Mouse (Mus musculus) limb, embryonic 14.5 days (tissue): ENCODE measurements around the gene Ccm2l. TPM values are rescaled to one million over a fixed set of nuclear protein-coding genes. Genes with fewer than 3 reads are reported as not detected.

Experiments
- ATAC-seq: fragments of 200-750 bp; cut with Nextera tagmentation; 2 replicates; pipeline ENCODE4 v1.8.0; 2017; ENCODE audit warnings: low read depth, moderate number of reproducible peaks, moderate TSS enrichment; ENCODE audit not compliant: low FRiP score
- DNase-seq: peaks from one replicate; pipeline ENCODE4 v3.0.0-alpha.2; 2015; ENCODE audit warnings: low spot score
- H3K27ac ChIP-seq: fragments of 300-500 bp; sonication (generic); replicated peaks from 2 replicates; pipeline ENCODE4 v1.5.1; 2014; ENCODE audit warnings: low read depth, mild to moderate bottlenecking, low read length, moderate library complexity, mixed read lengths
- H3K27me3 ChIP-seq: fragments of 300-500 bp; sonication (generic); 2 replicates; pipeline ENCODE4 v1.6.1; 2014; ENCODE audit warnings: low read length, mixed read lengths; ENCODE audit not compliant: control insufficient read depth, insufficient read depth
- H3K36me3 ChIP-seq: fragments of 300-500 bp; sonication (generic); 2 replicates; pipeline ENCODE4 v1.6.1; 2014; ENCODE audit warnings: mild to moderate bottlenecking, low read length, moderate library complexity, mixed read lengths; ENCODE audit not compliant: control insufficient read depth, insufficient read depth
- H3K4me1 ChIP-seq: fragments of 300-500 bp; sonication (generic); 2 replicates; pipeline ENCODE4 v1.6.1; 2014; ENCODE audit warnings: antibody characterized with exemption, low read length, mixed read lengths; ENCODE audit not compliant: control insufficient read depth, insufficient read depth
- H3K4me2 ChIP-seq: fragments of 300-500 bp; sonication (generic); replicated peaks from 2 replicates; pipeline ENCODE4 v1.6.1; 2014; ENCODE audit warnings: low read depth, mild to moderate bottlenecking, low read length, moderate library complexity; ENCODE audit not compliant: severe bottlenecking
- H3K4me3 ChIP-seq: fragments of 300-500 bp; sonication (generic); replicated peaks from 2 replicates; pipeline ENCODE4 v1.5.1; 2014; ENCODE audit warnings: low read length
- H3K9ac ChIP-seq: fragments of 300-500 bp; sonication (generic); 2 replicates; pipeline ENCODE4 v1.6.1; 2014; ENCODE audit warnings: mild to moderate bottlenecking, low read depth, low read length, moderate library complexity; ENCODE audit not compliant: severe bottlenecking
- H3K9me3 ChIP-seq: fragments of 300-500 bp; sonication (generic); 2 replicates; pipeline ENCODE4 v1.6.1; 2016; ENCODE audit warnings: low read length; ENCODE audit not compliant: control insufficient read depth
- POLR2A ChIP-seq: fragments of 200-500 bp; IDR thresholded peaks from 2 replicates; pipeline ENCODE4 v1.8.0; 2012; ENCODE audit warnings: inconsistent platforms, mild to moderate bottlenecking, moderate library complexity, borderline replicate concordance; ENCODE audit not compliant: insufficient read depth, insufficient read length; ENCODE audit errors: extremely low read depth
- WGBS: fragments of 180-500 bp; shearing (Covaris S2); extraction: QIAGEN DNeasy Blood & Tissue Kit; methylation state at CpG from one replicate; pipeline ENCODE4 v1.1.7; 2014; 5-methylcytosine and 5-hydroxymethylcytosine counted together
- polyA plus RNA-seq, 2 experiments: library from polyadenylated mRNA; depleted of rRNA in 1 of 2; stranded (reverse) in 1 of 2; unstranded in 1 of 2; fragments of >200 nt; fragmentation: Nextera tagmentation in 1 of 2; extraction: Ambion mirVana in 1 of 2; gene quantifications; 2 replicates each; pipeline versions ENCODE4 v1.2.1 to v1.2.3; 2012 to 2014

Ccm2l gene
- polyA plus RNA-seq, 2 experiments: 2.1 to 11.4 TPM

GRCm38 (mm10) chr2:153052700-153053351, 12.9 kb upstream of the Ccm2l start:
- Histone ChIP-seq H3K36me3 (no peaks in the 10 kb centered on the region), H3K4me2 (no peak overlapping the region), H3K9ac (no peak overlapping the region), H3K27ac (no peak overlapping the region), H3K4me3 (no peak overlapping the region), H3K4me1 (no peaks in the 10 kb centered on the region), H3K9me3 (no peaks in the 10 kb centered on the region), H3K27me3 (peaks cover 29% of the 10 kb centered on the region)
- 7% methylated on average over 28 of the region's 30 CpGs for WGBS
- DNase-seq: no peak
- TF ChIP-seq POLR2A: no peak
- no peak for ATAC-seq

- no peak overlapping the region for H3K9ac ChIP-seq
- H3K27me3 ChIP-seq: peaks cover 27% of the 10 kb centered on the region
- H3K27ac ChIP-seq: no peak overlapping the region
- no peaks in the 10 kb centered on the region for H3K36me3 ChIP-seq
- TF ChIP-seq POLR2A: no peak
- DNase-seq: no peak
- H3K4me1 ChIP-seq: no peaks in the 10 kb centered on the region
- H3K4me3 ChIP-seq: no peak overlapping the region
- 85% methylated on average over 8 of the region's 8 CpGs for WGBS
- no peaks in the 10 kb centered on the region for H3K9me3 ChIP-seq
- H3K4me2 ChIP-seq: no peak overlapping the region
- ATAC-seq: no peak
Observed at GRCm38 (mm10) chr2:153053896-153054295, 11.9 kb upstream of the Ccm2l start.

GRCm38 (mm10) chr2:153055270-153055920, 10.4 kb upstream of the Ccm2l start:
- no peak for DNase-seq
- WGBS: 59% methylated on average over 6 of the region's 6 CpGs
- Histone ChIP-seq H3K27me3 (peaks cover 27% of the 10 kb centered on the region), H3K9ac (no peak overlapping the region), H3K9me3 (no peaks in the 10 kb centered on the region), H3K4me3 (no peak overlapping the region), H3K27ac (no peak overlapping the region), H3K4me1 (no peaks in the 10 kb centered on the region), H3K36me3 (no peaks in the 10 kb centered on the region), H3K4me2 (no peak overlapping the region)
- no peak for TF ChIP-seq POLR2A
- ATAC-seq: no peak

- Histone ChIP-seq H3K27me3 (peaks cover 1% of the 10 kb centered on the region; the same call in 1 of the 2 replicates), H3K9me3 (no peaks in the 10 kb centered on the region), H3K4me3 (no peak overlapping the region), H3K36me3 (no peaks in the 10 kb centered on the region), H3K4me1 (no peaks in the 10 kb centered on the region), H3K9ac (no peak overlapping the region), H3K4me2 (no peak overlapping the region), H3K27ac (no peak overlapping the region)
- no peak for TF ChIP-seq POLR2A
- no peak for ATAC-seq
- no peak for DNase-seq
- WGBS: 47% methylated on average over 4 of the region's 4 CpGs
Observed at GRCm38 (mm10) chr2:153058365-153058764, 7.4 kb upstream of the Ccm2l start.

- no peaks in the 10 kb centered on the region for H3K9me3 ChIP-seq
- DNase-seq: no peak
- no peak overlapping the region for H3K4me2 ChIP-seq
- H3K27ac ChIP-seq: no peak overlapping the region
- no peak for TF ChIP-seq POLR2A
- H3K4me1 ChIP-seq: no peaks in the 10 kb centered on the region
- H3K36me3 ChIP-seq: no peaks in the 10 kb centered on the region
- WGBS: 87% methylated on average over 7 of the region's 7 CpGs
- no peak overlapping the region for H3K4me3 ChIP-seq
- no peak overlapping the region for H3K9ac ChIP-seq
- no peaks in the 10 kb centered on the region for H3K27me3 ChIP-seq
- no peak for ATAC-seq
Observed at GRCm38 (mm10) chr2:153060216-153060615, 5.5 kb upstream of the Ccm2l start.
